Mouse (Mus musculus): Measurements from ENCODE around the gene Dot1l.

- no peak for TF ChIP-seq CTCF (IDR thresholded peaks at IDR 0.05; ENCODE audit: low read depth, low read length)
- TF ChIP-seq POLR2A (IDR thresholded peaks at IDR 0.05; ENCODE audit: borderline replicate concordance, low read depth, low read length), result no peak
Observed at GRCm38 (mm10) chr10:80832818-80833217, 77.8 kb downstream of the Dot1l start.
